Mouse (Mus musculus): Measurements from ENCODE around the gene Tubgcp3.

GRCm38 (mm10) chr8:12644894-12645293, 27.2 kb downstream of the Tubgcp3 start:
- no peak for TF ChIP-seq CTCF (IDR thresholded peaks at IDR 0.05; ENCODE audit: low read depth, low read length)
- no peak for TF ChIP-seq GATA1 (IDR thresholded peaks at IDR 0.05; ENCODE audit: borderline replicate concordance, low read length)
- no peak for TF ChIP-seq GATA2 (IDR thresholded peaks at IDR 0.05; ENCODE audit: borderline replicate concordance, low read depth, low read length)
- TF ChIP-seq TAL1 (conservative IDR thresholded peaks at IDR 0.05; ENCODE audit: low read depth, low read length): no peak

Measured in G1E (cell line).